Mouse (Mus musculus) MEL (cell line): ENCODE results near the gene Bicdl1. TPM values are rescaled to one million over a fixed set of nuclear protein-coding genes. Genes with fewer than 3 reads are reported as not detected.

ENCODE experiments used
- DNase-seq: peaks from one replicate; pipeline ENCODE4 v3.0.0; 2011; ENCODE audit warnings: low read depth, low spot score
- H3K27ac ChIP-seq: 2 replicates; pipeline ENCODE4 v1.5.1; 2012; ENCODE audit warnings: low read depth, mild to moderate bottlenecking, control low read depth, low read length, moderate library complexity; ENCODE audit not compliant: control insufficient read depth
- H3K27me3 ChIP-seq, 2 experiments: fragments of 150-350 bp in 1 of 2; sonication (generic) in 1 of 2; 2 replicates each; pipeline ENCODE4 v1.6.1; 2012; ENCODE audit warnings: low read length in 2 of 2, mild to moderate bottlenecking in 2 of 2, improper control_type of control experiment in 1 of 2, moderate library complexity in 1 of 2; ENCODE audit not compliant: insufficient read depth in 2 of 2, control insufficient read depth in 1 of 2
- H3K36me3 ChIP-seq, 2 experiments: 2 replicates each; pipeline ENCODE4 v1.6.1; 2012 to 2014; ENCODE audit warnings: low read length in 2 of 2, improper control_type of control experiment in 1 of 2, inconsistent platforms in 1 of 2, mild to moderate bottlenecking in 1 of 2; ENCODE audit not compliant: insufficient read depth in 2 of 2, control insufficient read depth in 1 of 2
- H3K4me1 ChIP-seq, 2 experiments: fragments of 150-350 bp in 1 of 2; sonication (generic) in 1 of 2; 2 replicates each; pipeline ENCODE4 v1.6.1; 2012; ENCODE audit warnings: low read length in 2 of 2, improper control_type of control experiment in 1 of 2, mild to moderate bottlenecking in 1 of 2; ENCODE audit not compliant: insufficient read depth in 2 of 2, control insufficient read depth in 1 of 2
- H3K4me3 ChIP-seq, 2 experiments: fragments of 150-350 bp in 1 of 2; sonication (generic) in 1 of 2; 2 replicates each; pipeline ENCODE4 v1.5.1; 2012; ENCODE audit warnings: low read depth in 2 of 2, low read length in 2 of 2, mild to moderate bottlenecking in 2 of 2, moderate library complexity in 2 of 2, control low read depth in 1 of 2, improper control_type of control experiment in 1 of 2; ENCODE audit not compliant: control insufficient read depth in 1 of 2, insufficient read depth in 1 of 2
- H3K79me2 ChIP-seq: 2 replicates; pipeline ENCODE4 v1.6.1; 2012; ENCODE audit warnings: mild to moderate bottlenecking, low read length, moderate library complexity; ENCODE audit not compliant: control insufficient read depth, poor library complexity, insufficient read depth
- H3K9ac ChIP-seq: 2 replicates; pipeline ENCODE4 v1.6.1; 2012; ENCODE audit warnings: low read depth, mild to moderate bottlenecking, control low read depth, low read length, moderate library complexity; ENCODE audit not compliant: control insufficient read depth, poor library complexity, severe bottlenecking
- H3K9me3 ChIP-seq: fragments of 150-350 bp; sonication (generic); replicated peaks from 2 replicates; pipeline ENCODE4 v1.6.1; 2012; ENCODE audit warnings: mild to moderate bottlenecking, low read length, improper control_type of control experiment, moderate library complexity; ENCODE audit not compliant: insufficient read depth
- ELF1 ChIP-seq: IDR thresholded peaks from 2 replicates; pipeline ENCODE4 v1.6.1; 2014; ENCODE audit warnings: low read depth, mild to moderate bottlenecking, inconsistent platforms, low read length, improper control_type of control experiment, moderate library complexity
- ETS1 ChIP-seq: IDR thresholded peaks from 2 replicates; pipeline ENCODE4 v1.6.1; 2012; ENCODE audit warnings: low read depth, mild to moderate bottlenecking, inconsistent platforms, low read length, improper control_type of control experiment, moderate library complexity
- GABPA ChIP-seq: IDR thresholded peaks from 2 replicates; pipeline ENCODE4 v1.6.1; 2012; ENCODE audit warnings: low read depth, mild to moderate bottlenecking, inconsistent platforms, low read length, improper control_type of control experiment, moderate library complexity
- GATA1 ChIP-seq: IDR thresholded peaks from 2 replicates; pipeline ENCODE4 v1.6.1; 2011; ENCODE audit warnings: low read depth, low read length, improper control_type of control experiment
- JUND ChIP-seq: IDR thresholded peaks from 2 replicates; pipeline ENCODE4 v1.6.1; 2011; ENCODE audit warnings: low read depth, mild to moderate bottlenecking, improper control_type of control experiment, low read length
- KAT2A ChIP-seq: conservative IDR thresholded peaks from 2 replicates; pipeline ENCODE4 v1.6.1; 2012; ENCODE audit warnings: low read depth, low read length, improper control_type of control experiment, inconsistent platforms
- MEF2A ChIP-seq: IDR thresholded peaks from 2 replicates; pipeline ENCODE4 v1.6.1; 2014; ENCODE audit warnings: low read depth, mild to moderate bottlenecking, inconsistent platforms, low read length, improper control_type of control experiment; ENCODE audit not compliant: poor library complexity, insufficient replicate concordance, severe bottlenecking; ENCODE audit errors: extremely low read depth
- MYB ChIP-seq: IDR thresholded peaks from 2 replicates; pipeline ENCODE4 v1.6.1; 2011; ENCODE audit warnings: mild to moderate bottlenecking, low read depth, low read length, improper control_type of control experiment
- MYC ChIP-seq: IDR thresholded peaks from 2 replicates; pipeline ENCODE4 v1.6.1; 2011; ENCODE audit warnings: low read depth, mild to moderate bottlenecking, low read length, improper control_type of control experiment, moderate library complexity
- NELFE ChIP-seq: IDR thresholded peaks from 2 replicates; pipeline ENCODE4 v1.6.1; 2011; ENCODE audit warnings: low read depth, low read length, improper control_type of control experiment
- NRF1 ChIP-seq: IDR thresholded peaks from 2 replicates; pipeline ENCODE4 v1.6.1; 2014; ENCODE audit warnings: low read depth, mild to moderate bottlenecking, inconsistent platforms, low read length, improper control_type of control experiment, moderate library complexity; ENCODE audit not compliant: poor library complexity, insufficient read depth, severe bottlenecking
- POLR2AphosphoS5 ChIP-seq: IDR thresholded peaks from 2 replicates; pipeline ENCODE4 v1.6.1; 2012; ENCODE audit warnings: low read depth, borderline replicate concordance, mild to moderate bottlenecking, inconsistent platforms, low read length, moderate library complexity, mixed read lengths
- RCOR1 ChIP-seq: IDR thresholded peaks from 2 replicates; pipeline ENCODE4 v1.6.1; 2012; ENCODE audit warnings: low read depth, mild to moderate bottlenecking, inconsistent platforms, low read length, improper control_type of control experiment
- TCF12 ChIP-seq: IDR thresholded peaks from 2 replicates; pipeline ENCODE4 v1.6.1; 2014; ENCODE audit warnings: low read depth, mild to moderate bottlenecking, inconsistent platforms, low read length, improper control_type of control experiment, moderate library complexity
- USF1 ChIP-seq: IDR thresholded peaks from 2 replicates; pipeline ENCODE4 v1.6.1; 2014; ENCODE audit warnings: low read depth, mild to moderate bottlenecking, inconsistent platforms, low read length, improper control_type of control experiment, moderate library complexity
- ZKSCAN1 ChIP-seq: IDR thresholded peaks from 2 replicates; pipeline ENCODE4 v1.6.1; 2012; ENCODE audit warnings: low read depth, mild to moderate bottlenecking, inconsistent platforms, low read length, improper control_type of control experiment, moderate library complexity
- ZMIZ1 ChIP-seq: IDR thresholded peaks from 2 replicates; pipeline ENCODE4 v1.6.1; 2012; ENCODE audit warnings: low read depth, mild to moderate bottlenecking, inconsistent platforms, low read length, improper control_type of control experiment, moderate library complexity
- polyA plus RNA-seq, 2 experiments: library from polyadenylated mRNA; stranded (reverse) in 1 of 2; unstranded in 1 of 2; fragments of >175 nt in 1 of 2; fragments of >200 nt in 1 of 2; gene quantifications; 2 replicates each; pipeline versions ENCODE4 v1.2.1 to v1.2.4; 2012; ENCODE audit warnings: low replicate concordance in 2 of 2, low read depth in 1 of 2; ENCODE audit not compliant: insufficient read length in 2 of 2, insufficient read depth in 1 of 2, missing spikeins in 1 of 2
- total RNA-seq: library from RNA; depleted of rRNA; stranded (reverse); fragments of 300-350 nt; gene quantifications from 2 replicates; pipeline ENCODE4 v1.2.3, GENCODE M21; 2012

Bicdl1 gene
- total and polyA plus RNA-seq, 3 experiments = 3.5 to 13.4 TPM; not detected in 1

GRCm38 (mm10) chr5:115695191-115695770 lies 36.1 kb downstream of the Bicdl1 start:
- DNase-seq = no peak
- Histone ChIP-seq H3K36me3 (no peaks in the 10 kb centered on the region), H3K79me2 (no peaks in the 10 kb centered on the region), H3K27ac (no peak overlapping the region), H3K27me3 (no peaks in the 10 kb centered on the region), H3K4me3 (no peak overlapping the region), H3K9ac (no peak overlapping the region), H3K9me3 (no peaks in the 10 kb centered on the region), H3K4me1 (no peaks in the 10 kb centered on the region)
- no peak for TF ChIP-seq ELF1
- no peak for TF ChIP-seq MYB

- no peaks in the 10 kb centered on the region for H3K9me3 ChIP-seq
- TF ChIP-seq ETS1 = no peak
- TF ChIP-seq GATA1 = no peak
- TF ChIP-seq MYC = no peak
- TF ChIP-seq ELF1 = no peak
- no peak for TF ChIP-seq NELFE
- TF ChIP-seq JUND = no peak
- TF ChIP-seq NRF1 = no peak
- no peak for TF ChIP-seq GABPA
- no peak for TF ChIP-seq KAT2A
- no peak for TF ChIP-seq ZKSCAN1
- no peak for TF ChIP-seq TCF12
- no peak for TF ChIP-seq POLR2AphosphoS5
- no peak for TF ChIP-seq USF1
- TF ChIP-seq MEF2A = no peak
- TF ChIP-seq RCOR1 = no peak
- TF ChIP-seq ZMIZ1 = no peak
- H3K4me3 ChIP-seq = no peak overlapping the region
- no peaks in the 10 kb centered on the region for H3K4me1 ChIP-seq
- no peaks in the 10 kb centered on the region for H3K36me3 ChIP-seq
- no peak for DNase-seq
- no peak overlapping the region for H3K27ac ChIP-seq
- no peaks in the 10 kb centered on the region for H3K27me3 ChIP-seq
- H3K79me2 ChIP-seq = no peaks in the 10 kb centered on the region
- no peak overlapping the region for H3K9ac ChIP-seq
Measured at GRCm38 (mm10) chr5:115693271-115693670, 38.1 kb downstream of the Bicdl1 start.
